Mouse (Mus musculus) ES-E14 (cell line): ENCODE measurements around the gene Mpp4.

Experiments used
- ZC3H11A ChIP-seq: IDR thresholded peaks from 2 replicates; pipeline ENCODE4 v1.6.1; 2012; ENCODE audit warnings: low read depth, mild to moderate bottlenecking, inconsistent platforms, low read length, borderline replicate concordance
- ZNF384 ChIP-seq: IDR thresholded peaks from 2 replicates; pipeline ENCODE4 v1.6.1; 2012; ENCODE audit warnings: low read depth, low read length, inconsistent platforms

GRCm38 (mm10) chr1:59125558-59125957 is 37.6 kb downstream of the Mpp4 start:
- TF ChIP-seq ZC3H11A = no peak
- no peak for TF ChIP-seq ZNF384
